Mouse (Mus musculus) olfactory bulb, adult 2 months (tissue): Measurements from ENCODE around the gene Fgfr2. TPM values are rescaled to one million over a fixed set of nuclear protein-coding genes. Genes with fewer than 3 reads are reported as not detected.
A peak's percentile ranks its signal among the peaks of the same experiment; 100 is the strongest.

Experiments
- H3K27ac ChIP-seq: fragments of 200-500 bp; 2 replicates; pipeline ENCODE4 v1.5.1; 2012; ENCODE audit warnings: low read depth, low read length; ENCODE audit not compliant: insufficient read depth
- H3K4me1 ChIP-seq: fragments of 200-500 bp; 2 replicates; pipeline ENCODE4 v1.6.1; 2012; ENCODE audit warnings: low read length; ENCODE audit not compliant: control insufficient read depth, insufficient read depth
- H3K4me3 ChIP-seq: fragments of 200-500 bp; 2 replicates; pipeline ENCODE4 v1.5.1; 2012; ENCODE audit warnings: mild to moderate bottlenecking, low read depth, low read length, moderate library complexity; ENCODE audit not compliant: insufficient read depth
- CTCF ChIP-seq: fragments of 200-500 bp; IDR thresholded peaks from 2 replicates; pipeline ENCODE4 v1.5.1; 2012; ENCODE audit warnings: low read depth, mild to moderate bottlenecking, low read length, moderate library complexity; ENCODE audit not compliant: insufficient read depth
- POLR2A ChIP-seq: fragments of 200-500 bp; IDR thresholded peaks from 2 replicates; pipeline ENCODE4 v1.6.1; 2012; ENCODE audit warnings: mild to moderate bottlenecking, low read depth, low read length, moderate library complexity; ENCODE audit not compliant: insufficient read depth
- WGBS: fragments of 180-500 bp; shearing (Covaris S2); methylation state at CpG from one replicate; pipeline ENCODE4 v1.1.7; 2018; 5-methylcytosine and 5-hydroxymethylcytosine counted together
- polyA plus RNA-seq: library from polyadenylated mRNA; stranded (reverse); fragments of >200 nt; gene quantifications from 2 replicates; pipeline ENCODE4 v1.2.4, GENCODE M21; 2012; ENCODE audit warnings: low replicate concordance; ENCODE audit not compliant: missing spikeins, insufficient read depth, insufficient read length

Fgfr2 gene
- polyA plus RNA-seq, 1 experiment, result not detected

GRCm38 (mm10) chr7:132597251-132598041, 525.7 kb downstream of the Fgfr2 start:
- no peak overlapping the region for H3K27ac ChIP-seq
- TF ChIP-seq CTCF (no peak), POLR2A (no peak)
- H3K4me1 ChIP-seq, result peaks cover 19% of the 10 kb centered on the region
- WGBS, result 1% methylated on average over 58 of the region's 60 CpGs
- peak overlapping the region; percentile 37 for H3K4me3 ChIP-seq

GRCm38 (mm10) chr7:132596557-132597250, 526.4 kb downstream of the Fgfr2 start:
- no peak overlapping the region for H3K27ac ChIP-seq
- peaks cover 19% of the 10 kb centered on the region for H3K4me1 ChIP-seq
- H3K4me3 ChIP-seq, result peak overlapping the region; percentile 37
- 11% methylated on average over 26 of the region's 26 CpGs for WGBS
- TF ChIP-seq CTCF (no peak), POLR2A (no peak)

DNA sequence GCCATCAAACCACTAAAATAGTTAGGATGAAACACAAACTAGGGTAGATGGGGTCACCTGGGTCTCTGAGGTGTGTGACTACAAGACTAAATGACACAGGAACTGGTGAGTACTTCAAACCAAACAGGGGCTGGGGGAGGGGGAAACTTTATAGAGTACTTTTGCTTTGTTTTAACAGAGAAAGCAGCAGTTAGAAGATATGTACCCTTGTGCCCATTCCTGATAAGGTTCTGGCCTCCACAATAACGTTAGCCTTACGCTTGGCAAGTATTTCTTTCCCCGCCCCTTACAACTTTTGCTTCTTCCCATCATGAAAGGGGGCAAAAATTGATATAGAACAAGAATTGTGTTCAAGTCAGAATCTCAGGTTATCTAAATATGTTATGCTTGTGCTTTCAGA, 527.4 kb downstream of the Fgfr2 start:
- WGBS, result 88% methylated on average over 3 of the region's 3 CpGs
- TF ChIP-seq CTCF, result no peak
- no peak for TF ChIP-seq POLR2A
- Histone ChIP-seq H3K27ac (no peak overlapping the region), H3K4me3 (no peak overlapping the region), H3K4me1 (peaks cover 19% of the 10 kb centered on the region)

- no peak overlapping the region for H3K27ac ChIP-seq
- TF ChIP-seq CTCF (no peak), POLR2A (no peak)
- 86% methylated on average over 2 of the region's 2 CpGs for WGBS
- peaks cover 13% of the 10 kb centered on the region for H3K4me1 ChIP-seq
- H3K4me3 ChIP-seq, result no peak overlapping the region
Measured at GRCm38 (mm10) chr7:132594325-132594724, 528.8 kb downstream of the Fgfr2 start.

DNA sequence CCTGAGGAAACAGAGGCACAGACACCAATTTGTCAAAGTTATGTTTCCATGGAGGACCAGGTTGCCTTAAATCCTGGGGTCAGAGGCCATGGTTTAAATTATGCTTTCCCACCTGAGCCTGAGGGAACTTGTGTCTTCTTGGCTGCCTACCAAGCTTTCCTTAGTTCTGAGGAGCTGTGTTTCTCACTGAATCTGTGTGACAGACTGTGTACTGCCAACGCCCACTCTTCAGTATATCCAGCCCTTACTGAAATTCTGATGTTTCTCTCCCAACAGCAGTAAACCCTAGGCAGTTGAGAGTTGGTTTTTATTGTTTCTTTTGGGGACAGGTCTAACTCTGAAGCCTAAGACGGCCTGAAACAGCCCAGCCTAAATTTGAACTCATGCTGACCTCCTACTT, 529.4 kb downstream of the Fgfr2 start:
- Histone ChIP-seq H3K4me1 (peaks cover 11% of the 10 kb centered on the region), H3K4me3 (no peak overlapping the region), H3K27ac (no peak overlapping the region)
- TF ChIP-seq POLR2A (no peak), CTCF (no peak)
- WGBS, result 89% methylated on average over 2 of the region's 2 CpGs

- no peak overlapping the region for H3K27ac ChIP-seq
- H3K4me1 ChIP-seq, result no peaks in the 10 kb centered on the region
- TF ChIP-seq CTCF, result no peak
- TF ChIP-seq POLR2A, result no peak
- H3K4me3 ChIP-seq, result no peak overlapping the region
- 84% methylated on average over 5 of the region's 5 CpGs for WGBS
Measured at GRCm38 (mm10) chr7:132589610-132590009, 533.5 kb downstream of the Fgfr2 start.

DNA sequence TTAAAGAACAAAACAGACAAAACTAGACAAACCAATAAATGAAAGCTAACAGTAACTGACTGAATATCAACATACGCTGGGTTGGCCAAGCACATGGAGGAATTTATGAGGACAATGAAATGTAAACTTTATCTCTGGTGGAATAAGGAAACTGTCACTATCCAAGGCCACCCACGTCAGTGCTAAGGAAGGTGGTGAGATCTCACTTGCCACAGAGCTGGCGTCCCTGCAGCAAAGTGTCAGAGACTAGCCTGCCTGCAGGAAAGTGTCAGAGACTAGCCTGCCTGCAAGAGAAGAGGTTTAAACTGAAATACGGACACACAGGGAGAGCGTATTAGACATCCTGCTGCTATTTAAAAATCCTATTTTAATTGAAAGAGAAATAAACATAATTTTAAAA, 536.0 kb downstream of the Fgfr2 start:
- WGBS, result 86% methylated on average over 5 of the region's 5 CpGs
- Histone ChIP-seq H3K4me1 (no peaks in the 10 kb centered on the region), H3K4me3 (no peak overlapping the region), H3K27ac (no peak overlapping the region)
- TF ChIP-seq POLR2A (no peak), CTCF (no peak)

DNA sequence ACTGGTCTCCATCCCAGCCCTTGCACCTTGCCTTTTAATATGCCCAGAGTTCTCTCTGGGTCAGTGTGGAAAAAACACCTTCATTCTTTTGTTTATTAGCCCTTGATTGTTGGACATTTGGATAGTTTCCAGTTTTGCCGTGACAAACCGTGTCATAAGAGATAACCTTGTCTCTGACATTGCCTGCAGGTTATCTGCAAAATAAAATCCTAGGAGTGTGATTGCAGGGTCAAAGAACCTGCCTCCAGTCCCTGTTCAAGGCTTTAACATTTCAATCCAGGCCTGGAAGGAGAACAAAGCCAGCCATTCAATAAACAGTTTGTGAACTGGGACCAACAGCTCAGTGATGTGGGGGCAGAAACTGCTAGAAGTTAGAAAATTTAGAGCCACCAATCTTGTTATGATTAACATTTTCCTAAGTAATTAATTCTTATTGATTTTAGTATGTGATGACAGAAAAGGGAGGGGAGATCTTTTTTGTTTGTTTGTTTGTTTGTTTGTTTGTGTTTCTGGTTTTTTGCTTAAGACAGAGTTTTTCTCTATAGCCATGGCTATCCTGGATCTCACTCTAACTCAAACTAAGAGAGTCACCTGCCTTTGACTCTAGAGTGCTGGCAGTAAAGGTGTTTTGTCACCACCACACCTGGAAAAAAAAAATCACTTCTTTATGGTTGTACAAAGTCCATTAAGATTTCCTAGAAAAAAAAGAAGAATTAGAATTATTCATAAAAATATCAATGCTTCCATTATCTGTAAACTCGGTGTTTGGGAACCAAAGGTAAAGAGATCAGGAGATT, 537.3 kb downstream of the Fgfr2 start:
- TF ChIP-seq CTCF (no peak), POLR2A (no peak)
- 73% methylated on average over 3 of the region's 3 CpGs for WGBS

DNA sequence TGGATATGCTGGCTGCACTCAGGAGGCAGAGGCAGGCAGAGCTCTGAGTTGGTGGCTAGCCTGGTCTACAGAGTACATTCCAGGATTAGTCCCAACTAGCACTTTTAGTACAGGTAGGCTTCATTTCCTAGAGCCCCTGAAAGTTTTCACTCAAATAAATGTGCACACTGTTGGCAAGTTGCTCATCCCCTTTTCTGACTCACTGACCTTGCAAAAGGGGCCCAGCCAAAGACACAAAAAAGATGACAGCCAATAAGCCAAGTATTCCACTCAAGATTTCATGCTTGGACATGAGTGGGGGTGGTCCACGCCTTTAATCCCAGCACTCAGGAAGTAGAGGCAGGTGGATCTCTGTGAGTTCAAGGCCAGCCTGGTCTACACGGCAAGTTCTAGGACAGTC, 541.7 kb downstream of the Fgfr2 start:
- 93% methylated on average over 2 of the region's 2 CpGs for WGBS
- H3K27ac ChIP-seq, result no peak overlapping the region
- H3K4me3 ChIP-seq, result no peak overlapping the region
- 0 out of 2 replicates have a peak, but pooled peaks cover under 1% of the 10 kb centered on the region for H3K4me1 ChIP-seq
- no peak for TF ChIP-seq POLR2A
- no peak for TF ChIP-seq CTCF

More for the DNA sequence above, 537.3 kb downstream of the Fgfr2 start:
- H3K4me3 ChIP-seq, result no peak overlapping the region
- no peak overlapping the region for H3K27ac ChIP-seq
- H3K4me1 ChIP-seq, result no peaks in the 10 kb centered on the region

- 86% methylated on average over 6 of the region's 6 CpGs for WGBS
Measured at GRCm38 (mm10) chr7:132580511-132580910, 542.6 kb downstream of the Fgfr2 start.

More at GRCm38 (mm10) chr7:132580511-132580910, 542.6 kb downstream of the Fgfr2 start:
- H3K4me3 ChIP-seq, result no peak overlapping the region
- TF ChIP-seq CTCF, result no peak
- no peak for TF ChIP-seq POLR2A
- 0 out of 2 replicates have a peak, but pooled peaks cover 2% of the 10 kb centered on the region for H3K4me1 ChIP-seq
- no peak overlapping the region for H3K27ac ChIP-seq
